Mouse (Mus musculus) limb, embryonic 11.5 days (tissue): ENCODE results near the gene Pnliprp1. TPM values are rescaled to one million over a fixed set of nuclear protein-coding genes. Genes with fewer than 3 reads are reported as not detected.

Experiments
- ATAC-seq: fragments of 200-750 bp; cut with Nextera tagmentation; 2 replicates; pipeline ENCODE4 v1.8.0; 2017; ENCODE audit warnings: low read depth; ENCODE audit not compliant: insufficient number of reproducible peaks, low FRiP score, low TSS enrichment
- DNase-seq: peaks from one replicate; pipeline ENCODE4 v3.0.0-alpha.2; 2015; ENCODE audit warnings: low spot score
- H3K27ac ChIP-seq: fragments of 300-500 bp; sonication (generic); replicated peaks from 2 replicates; pipeline ENCODE4 v1.5.1; 2014; ENCODE audit warnings: low read depth, mild to moderate bottlenecking, low read length
- H3K27me3 ChIP-seq: fragments of 300-500 bp; sonication (generic); 2 replicates; pipeline ENCODE4 v1.6.1; 2014; ENCODE audit warnings: mild to moderate bottlenecking, low read length, mixed read lengths; ENCODE audit not compliant: control insufficient read depth, insufficient read depth
- H3K36me3 ChIP-seq: fragments of 300-500 bp; sonication (generic); 2 replicates; pipeline ENCODE4 v1.6.1; 2014; ENCODE audit warnings: mild to moderate bottlenecking, low read length, moderate library complexity, mixed read lengths; ENCODE audit not compliant: control insufficient read depth, insufficient read depth
- H3K4me1 ChIP-seq: fragments of 300-500 bp; sonication (generic); 2 replicates; pipeline ENCODE4 v1.6.1; 2014; ENCODE audit warnings: low read length, mixed read lengths; ENCODE audit not compliant: control insufficient read depth, insufficient read depth
- H3K4me2 ChIP-seq: fragments of 300-500 bp; sonication (generic); 2 replicates; pipeline ENCODE4 v1.6.1; 2014; ENCODE audit warnings: low read depth, mild to moderate bottlenecking, moderate library complexity; ENCODE audit not compliant: severe bottlenecking
- H3K4me3 ChIP-seq: fragments of 300-500 bp; sonication (generic); 2 replicates; pipeline ENCODE4 v1.5.1; 2014; ENCODE audit warnings: low read depth, low read length
- H3K9ac ChIP-seq: fragments of 300-500 bp; sonication (generic); 2 replicates; pipeline ENCODE4 v1.6.1; 2014; ENCODE audit warnings: mild to moderate bottlenecking, low read length
- H3K9me3 ChIP-seq: fragments of 300-500 bp; sonication (generic); 2 replicates; pipeline ENCODE4 v1.6.1; 2016; ENCODE audit warnings: low read length; ENCODE audit not compliant: control insufficient read depth
- WGBS: fragments of 180-500 bp; shearing (Covaris S2); extraction: QIAGEN DNeasy Blood & Tissue Kit; methylation state at CpG from one replicate; pipeline ENCODE4 v1.1.7; 2014; 5-methylcytosine and 5-hydroxymethylcytosine counted together
- polyA plus RNA-seq: library from polyadenylated mRNA; unstranded; fragments of >200 nt; fragmentation: Nextera tagmentation; extraction: Ambion mirVana; gene quantifications from 2 replicates; pipeline ENCODE4 v1.2.1, GENCODE M21; 2014

Pnliprp1 gene
- polyA plus RNA-seq, 1 experiment from 2014 or later = not detected

DNA sequence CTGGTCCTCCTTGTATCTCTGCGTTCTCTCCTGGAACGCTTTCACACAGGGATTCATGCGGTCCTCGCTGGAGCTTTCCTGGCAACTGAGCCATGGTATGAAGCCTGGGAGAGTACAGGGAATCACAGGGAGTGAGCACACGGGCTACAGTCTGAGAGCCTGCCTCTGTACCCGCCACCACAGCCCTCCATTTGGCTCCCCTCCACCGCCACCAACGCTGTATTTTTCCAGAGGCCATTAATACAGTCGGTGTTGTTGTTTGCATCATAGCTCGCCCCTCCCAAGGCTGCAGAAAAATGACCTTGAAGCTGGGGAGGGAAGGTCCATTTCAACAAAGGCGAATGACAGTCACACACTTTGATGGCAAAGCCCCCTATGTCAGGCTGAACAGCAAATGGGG, 60.5 kb downstream of the Pnliprp1 start:
- no peak overlapping the region for H3K4me3 ChIP-seq
- no peaks in the 10 kb centered on the region for H3K4me1 ChIP-seq
- ATAC-seq (no peak), DNase-seq (no peak)
- 70% methylated on average over 11 of the region's 11 CpGs for WGBS
- no peak overlapping the region for H3K9ac ChIP-seq
- no peaks in the 10 kb centered on the region for H3K36me3 ChIP-seq
- H3K4me2 ChIP-seq = no peak overlapping the region
- no peaks in the 10 kb centered on the region for H3K27me3 ChIP-seq
- no peaks in the 10 kb centered on the region for H3K9me3 ChIP-seq
- H3K27ac ChIP-seq = no peak overlapping the region

Other genes starting within 250 kb of the Pnliprp1 start
- not detected in 2 replicates for gene Ccdc172, start 216.9 kb upstream of the Pnliprp1 start, polyA plus RNA-seq
- gene Pnlip, start 76.4 kb upstream of the Pnliprp1 start, polyA plus RNA-seq = not detected in 2 replicates
- 0.12 TPM in 1 of 2 replicates, not detected in the other for gene Pnliprp2, start 30.8 kb downstream of the Pnliprp1 start, polyA plus RNA-seq
- not detected in 2 replicates for gene 1700019N19Rik, start 65.6 kb downstream of the Pnliprp1 start, polyA plus RNA-seq
- 0.51 and 0.59 TPM in 2 replicates for gene Eno4, start 214.5 kb downstream of the Pnliprp1 start, polyA plus RNA-seq
- 3.0 and 3.5 TPM in 2 replicates for gene Hspa12a, start 214.8 kb downstream of the Pnliprp1 start, polyA plus RNA-seq